Mouse (Mus musculus) stomach, postnatal 0 days (tissue): ENCODE measurements around the gene Fbxo46. TPM values are rescaled to one million over a fixed set of nuclear protein-coding genes. Genes with fewer than 3 reads are reported as not detected.
A peak's percentile ranks its signal among the peaks of the same experiment; 100 is the strongest.

Source experiments
- ATAC-seq: fragments of 200-750 bp; cut with Nextera tagmentation; 2 replicates; pipeline ENCODE4 v1.8.0; 2017; ENCODE audit not compliant: low FRiP score, low TSS enrichment
- DNase-seq: peaks from one replicate; pipeline ENCODE4 v3.0.0-alpha.2; 2016; ENCODE audit warnings: low spot score
- H3K27ac ChIP-seq: fragments of 300-500 bp; sonication (generic); replicated peaks from 2 replicates; pipeline ENCODE4 v1.5.1; 2014; ENCODE audit warnings: mild to moderate bottlenecking, control low read depth
- H3K27me3 ChIP-seq: fragments of 300-500 bp; sonication (generic); 2 replicates; pipeline ENCODE4 v1.6.1; 2014; ENCODE audit warnings: low read length; ENCODE audit not compliant: control insufficient read depth, insufficient read depth
- H3K36me3 ChIP-seq: fragments of 300-500 bp; sonication (generic); 2 replicates; pipeline ENCODE4 v1.6.1; 2014; ENCODE audit warnings: low read length, mixed read lengths; ENCODE audit not compliant: control insufficient read depth, insufficient read depth
- H3K4me1 ChIP-seq: fragments of 300-500 bp; sonication (generic); replicated peaks from 2 replicates; pipeline ENCODE4 v1.6.1; 2014; ENCODE audit warnings: antibody characterized with exemption; ENCODE audit not compliant: control insufficient read depth, insufficient read depth
- H3K4me2 ChIP-seq: fragments of 300-500 bp; sonication (generic); replicated peaks from 2 replicates; pipeline ENCODE4 v1.6.1; 2014; ENCODE audit warnings: low read depth, mild to moderate bottlenecking, control low read depth, moderate library complexity
- H3K4me3 ChIP-seq: fragments of 300-500 bp; sonication (generic); 2 replicates; pipeline ENCODE4 v1.5.1; 2014; ENCODE audit warnings: low read depth, low read length, control low read depth
- H3K9ac ChIP-seq: fragments of 300-500 bp; sonication (generic); 2 replicates; pipeline ENCODE4 v1.6.1; 2014; ENCODE audit warnings: mild to moderate bottlenecking, low read length, control low read depth, mixed read lengths
- H3K9me3 ChIP-seq: fragments of 300-500 bp; sonication (generic); 2 replicates; pipeline ENCODE4 v1.6.1; 2016; ENCODE audit warnings: low read length; ENCODE audit not compliant: control insufficient read depth
- CTCF ChIP-seq: IDR thresholded peaks from 2 replicates; pipeline ENCODE4 v1.5.1; 2016; ENCODE audit warnings: antibody characterized with exemption, low read depth, mild to moderate bottlenecking, moderate library complexity
- EP300 ChIP-seq: optimal IDR thresholded peaks from 2 replicates; pipeline ENCODE3; 2016; ENCODE audit warnings: antibody characterized with exemption
- WGBS: fragments of 180-500 bp; shearing (Covaris S2); extraction: QIAGEN DNeasy Blood & Tissue Kit; methylation state at CpG from one replicate; pipeline ENCODE4 v1.1.7; 2014; 5-methylcytosine and 5-hydroxymethylcytosine counted together
- polyA plus RNA-seq: library from polyadenylated mRNA; unstranded; fragments of >200 nt; fragmentation: Nextera tagmentation; extraction: Ambion mirVana; gene quantifications from 2 replicates; pipeline ENCODE4 v1.2.1, GENCODE M21; 2015

The Fbxo46 gene
- polyA plus RNA-seq, 1 experiment from 2014 or later: 6.7 TPM

DNA sequence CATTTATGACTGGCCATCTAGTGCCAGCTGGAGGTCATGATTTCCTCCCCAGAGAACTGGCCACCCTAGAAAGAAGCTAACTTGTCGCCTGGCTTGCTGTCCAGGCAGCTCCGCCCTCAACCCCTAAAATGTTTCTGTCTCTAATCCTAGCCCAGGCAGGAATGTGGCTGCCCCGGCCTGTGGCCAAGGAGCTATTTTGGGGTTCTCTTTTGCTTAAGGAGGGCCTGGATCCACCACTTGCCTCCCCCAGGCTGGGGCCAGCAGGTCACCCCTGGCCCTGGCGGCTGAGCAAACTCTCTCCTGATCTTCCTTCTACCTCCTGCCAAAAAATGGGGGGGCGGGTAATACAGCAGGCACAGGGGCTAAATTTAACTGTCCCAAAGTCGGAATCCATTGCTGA, 36.6 kb upstream of the Fbxo46 start:
- Histone ChIP-seq H3K27ac (peak overlapping the region; percentile 83), H3K9ac (0 out of 2 replicates have a peak overlapping the region, but pooled peaks have one; percentile 41), H3K9me3 (no peaks in the 10 kb centered on the region), H3K4me1 (peaks cover 15% of the 10 kb centered on the region), H3K4me3 (peak overlapping the region; percentile 54; the same call in 1 of the 2 replicates), H3K27me3 (no peaks in the 10 kb centered on the region), H3K36me3 (peaks cover 23% of the 10 kb centered on the region), H3K4me2 (peak overlapping the region; percentile 69)
- DNase-seq: no peak
- TF ChIP-seq EP300: no peak
- no peak; the same call in 1 of the 2 replicates for ATAC-seq
- WGBS: 29% methylated on average over 6 of the region's 6 CpGs

DNA sequence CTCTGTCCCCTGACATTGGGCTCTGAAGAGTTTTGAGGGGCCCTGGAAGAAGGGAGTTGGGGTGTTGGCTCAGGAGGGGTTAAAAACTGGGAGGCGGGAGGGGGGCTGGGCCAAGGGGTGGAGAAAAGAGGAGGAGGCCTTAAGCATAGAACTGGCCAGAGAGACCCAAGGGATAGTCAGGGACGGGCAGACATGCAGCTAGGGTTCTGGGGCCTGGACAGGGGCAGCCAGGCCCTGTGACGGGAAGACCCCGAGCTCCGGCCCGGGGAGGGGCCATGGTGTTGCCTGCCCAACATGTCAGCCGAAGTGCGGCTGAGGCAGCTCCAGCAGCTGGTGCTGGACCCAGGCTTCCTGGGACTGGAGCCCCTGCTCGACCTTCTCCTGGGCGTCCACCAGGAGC, 36.0 kb upstream of the Fbxo46 start, which contains the start of gene Dmpk:
Gene Dmpk (plus strand): TSS at position 149 of the 400 bp plus-strand sequence.
- no peaks in the 10 kb centered on the region for H3K9me3 ChIP-seq
- peaks cover 23% of the 10 kb centered on the region for H3K36me3 ChIP-seq
- H3K27ac ChIP-seq: peak within 1 kb of the TSS; percentile 83
- peak within 1 kb of the TSS; percentile 65 for H3K9ac ChIP-seq
- peak within 1 kb of the TSS; percentile 54 for H3K4me3 ChIP-seq
- DNase-seq (peak; percentile 51), ATAC-seq (peak; percentile 46)
- 29% methylated on average over 10 of the region's 10 CpGs for WGBS
- peaks cover 15% of the 10 kb centered on the region for H3K4me1 ChIP-seq
- peak within 1 kb of the TSS; percentile 69 for H3K4me2 ChIP-seq
- TF ChIP-seq EP300 (no peak), CTCF (no peak)
- H3K27me3 ChIP-seq: no peaks in the 10 kb centered on the region

DNA sequence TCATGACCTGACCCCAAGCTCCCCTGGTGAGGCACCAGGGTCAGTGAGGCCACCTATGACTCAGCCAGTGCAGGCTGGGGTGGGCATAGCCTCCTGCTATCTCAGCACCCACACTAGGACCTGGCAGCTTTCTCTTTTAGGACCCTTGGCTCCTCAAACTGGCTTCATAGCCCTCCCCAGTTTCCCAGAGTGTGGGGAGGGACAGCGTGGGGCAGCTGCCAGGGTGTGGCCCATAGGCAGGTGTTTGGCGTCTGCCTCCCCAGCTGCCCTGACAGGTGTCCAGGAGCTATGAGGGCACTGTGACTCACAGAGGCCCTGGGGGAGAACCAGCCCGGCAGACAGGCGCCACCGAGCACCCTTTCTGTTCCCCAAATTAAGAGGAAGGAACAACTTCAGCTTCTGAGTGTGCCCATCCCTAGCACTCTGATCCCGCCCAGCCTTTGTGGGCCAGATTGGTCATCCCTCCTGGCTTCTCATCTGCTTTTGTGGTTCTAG, 35.3 kb upstream of the Fbxo46 start:
- peak; percentile 54 for DNase-seq
- H3K9ac ChIP-seq: peak overlapping the region; percentile 65
- no peaks in the 10 kb centered on the region for H3K9me3 ChIP-seq
- no peaks in the 10 kb centered on the region for H3K27me3 ChIP-seq
- 26% methylated on average over 6 of the region's 6 CpGs for WGBS
- peak overlapping the region; percentile 83 for H3K27ac ChIP-seq
- H3K4me1 ChIP-seq: peaks cover 15% of the 10 kb centered on the region
- H3K4me2 ChIP-seq: peak overlapping the region; percentile 69
- TF ChIP-seq CTCF (no peak), EP300 (no peak)
- peak overlapping the region; percentile 54 for H3K4me3 ChIP-seq
- H3K36me3 ChIP-seq: peaks cover 23% of the 10 kb centered on the region
- 0 out of 2 replicates have a peak, but pooled peaks have one; percentile 15 for ATAC-seq

- H3K4me2 ChIP-seq: peak overlapping the region; percentile 69
- peak overlapping the region; percentile 83 for H3K27ac ChIP-seq
- 22% methylated on average over 9 of the region's 9 CpGs for WGBS
- H3K4me1 ChIP-seq: peaks cover 15% of the 10 kb centered on the region
- TF ChIP-seq CTCF (no peak), EP300 (no peak)
- H3K9ac ChIP-seq: peak overlapping the region; percentile 65
- DNase-seq (no peak), ATAC-seq (peak; percentile 27; the same call in 1 of the 2 replicates)
- H3K9me3 ChIP-seq: no peaks in the 10 kb centered on the region
- no peaks in the 10 kb centered on the region for H3K27me3 ChIP-seq
- peak overlapping the region; percentile 54 for H3K4me3 ChIP-seq
- H3K36me3 ChIP-seq: peaks cover 23% of the 10 kb centered on the region
These were observed 34.7 kb upstream of the Fbxo46 start for GRCm38 (mm10) chr7:19084921-19085473.

- no peak for DNase-seq
- no peaks in the 10 kb centered on the region for H3K9me3 ChIP-seq
- peak overlapping the region; percentile 65 for H3K9ac ChIP-seq
- no peaks in the 10 kb centered on the region for H3K27me3 ChIP-seq
- no peak for TF ChIP-seq EP300
- no peak for TF ChIP-seq CTCF
- peak overlapping the region; percentile 69 for H3K4me2 ChIP-seq
- H3K4me3 ChIP-seq: peak overlapping the region; percentile 54
- peaks cover 15% of the 10 kb centered on the region for H3K4me1 ChIP-seq
- H3K27ac ChIP-seq: peak overlapping the region; percentile 83
- WGBS: 9% methylated on average over 6 of the region's 6 CpGs
- peaks cover 18% of the 10 kb centered on the region for H3K36me3 ChIP-seq
- ATAC-seq: no peak
These were observed 34.2 kb upstream of the Fbxo46 start for GRCm38 (mm10) chr7:19085495-19085894.

- TF ChIP-seq EP300 (no peak), CTCF (no peak)
- Histone ChIP-seq H3K9ac (peak overlapping the region; percentile 65; the same call in 1 of the 2 replicates), H3K9me3 (no peaks in the 10 kb centered on the region), H3K4me3 (peak overlapping the region; percentile 54), H3K27ac (peak overlapping the region; percentile 83; the same call in 1 of the 2 replicates), H3K4me1 (peaks cover 15% of the 10 kb centered on the region), H3K4me2 (peak overlapping the region; percentile 69), H3K36me3 (peaks cover 16% of the 10 kb centered on the region), H3K27me3 (no peaks in the 10 kb centered on the region)
- peak; percentile 15; the same call in 1 of the 2 replicates for ATAC-seq
- DNase-seq: peak; percentile 77
- 10% methylated on average over 14 of the region's 14 CpGs for WGBS
These were observed 33.6 kb upstream of the Fbxo46 start for GRCm38 (mm10) chr7:19086042-19086441.
